Mouse (Mus musculus) embryo, embryonic 11.5 days (tissue): ENCODE data around the gene Rxrg.

Experiments used
- DNase-seq: peaks from one replicate; pipeline ENCODE4 v3.0.0-alpha.2; 2012; ENCODE audit warnings: low read depth, low spot score

The Rxrg gene

GRCm38 (mm10) chr1:167598255-167599081 lies at the start of gene Rxrg:
Gene Rxrg (plus strand): TSS chr1:167598384.
- peak; percentile 37 for DNase-seq

GRCm38 (mm10) chr1:167549324-167549723 lies 48.9 kb upstream of the Rxrg start:
- no peak for DNase-seq

DNA sequence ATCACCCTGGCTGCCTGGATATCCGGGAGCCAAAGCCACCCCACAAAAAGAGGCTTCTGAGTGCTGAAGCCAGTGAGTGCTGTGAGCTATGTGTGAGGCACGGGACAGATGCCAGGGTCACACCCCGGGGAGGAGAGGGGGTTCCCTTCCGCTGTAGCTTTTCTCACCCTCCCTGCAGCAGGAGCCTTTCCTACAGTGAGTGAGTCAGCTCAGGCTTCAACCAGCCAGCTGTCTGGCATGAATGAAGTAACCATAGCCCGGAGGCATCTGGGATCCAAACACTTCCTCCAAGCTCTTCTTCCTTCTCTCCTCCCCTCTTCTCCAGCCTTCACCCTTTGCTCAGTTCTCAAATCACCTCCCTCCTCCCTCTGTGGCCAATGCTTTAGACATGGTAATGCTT lies 46.6 kb upstream of the Rxrg start:
- DNase-seq: no peak

DNA sequence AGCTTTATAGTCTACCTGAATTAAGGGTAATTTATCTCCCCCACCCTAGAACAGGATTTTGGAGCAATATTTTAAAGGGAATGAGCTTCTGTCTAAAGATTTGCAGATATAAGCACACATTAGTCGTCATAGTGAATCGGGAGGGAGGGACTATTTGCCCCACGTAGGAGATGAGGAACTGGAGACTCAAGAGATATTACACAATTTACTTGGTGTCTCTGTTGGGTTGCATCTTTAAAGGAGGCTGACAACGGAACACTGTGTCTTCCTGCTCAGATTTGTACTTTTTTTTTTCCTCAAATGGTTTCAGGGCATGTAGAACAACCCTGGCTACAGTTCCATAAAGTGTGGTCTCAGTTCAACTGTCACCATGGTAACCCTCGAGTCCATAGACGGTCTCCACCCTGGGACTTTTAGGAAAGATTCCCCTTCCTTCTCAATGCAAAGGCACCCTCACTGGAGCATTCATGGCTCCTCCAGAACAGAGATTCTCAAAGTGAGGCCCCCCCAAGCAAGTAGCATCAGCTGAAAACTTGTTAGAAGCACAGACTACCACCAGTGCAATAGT lies 44.1 kb upstream of the Rxrg start:
- no peak for DNase-seq

GRCm38 (mm10) chr1:167566571-167566970 lies 31.6 kb upstream of the Rxrg start:
- no peak for DNase-seq

- no peak for DNase-seq
Observed at GRCm38 (mm10) chr1:167579131-167579530, 19.1 kb upstream of the Rxrg start.

- DNase-seq: no peak
Observed at GRCm38 (mm10) chr1:167583195-167583594, 15.0 kb upstream of the Rxrg start.

GRCm38 (mm10) chr1:167583888-167584287 lies 14.3 kb upstream of the Rxrg start:
- DNase-seq: no peak

DNA sequence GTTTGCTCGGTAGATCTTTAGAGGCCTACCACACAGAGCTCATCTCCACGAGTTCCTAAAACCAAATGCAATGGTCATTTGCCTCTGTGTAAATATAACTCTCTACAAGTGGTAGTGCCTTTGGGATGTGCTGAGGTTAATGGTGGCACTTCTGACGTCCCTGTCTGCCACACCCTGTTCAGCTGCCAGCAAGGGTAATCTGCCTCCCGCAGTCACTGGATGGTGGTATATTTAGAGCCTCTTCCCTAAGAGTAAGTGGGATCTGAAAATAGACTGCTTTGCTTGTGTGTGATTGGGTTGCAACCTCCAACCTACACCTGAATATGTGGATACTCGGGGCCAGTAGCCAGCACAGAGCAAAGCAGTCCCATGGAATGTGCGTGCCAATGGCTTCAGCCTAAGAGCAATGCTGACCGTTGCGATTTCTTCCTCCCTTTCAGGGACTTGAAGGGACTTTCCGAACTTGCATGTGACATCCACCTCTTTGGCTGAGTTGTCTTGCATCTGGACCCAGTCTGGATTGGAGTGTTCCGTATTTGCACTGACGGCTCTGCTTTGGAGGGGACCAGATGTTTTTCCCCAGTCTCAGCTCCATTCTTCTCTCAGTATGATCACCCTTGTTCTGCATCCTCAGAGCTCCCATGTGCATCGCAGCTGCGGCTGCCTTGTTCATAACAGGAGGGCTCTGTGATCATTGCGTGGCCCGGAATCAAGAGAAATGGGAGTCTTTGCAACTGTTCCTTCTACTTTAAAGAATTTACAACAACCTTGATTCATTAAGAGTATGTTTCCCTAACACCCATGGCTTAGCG lies 9.2 kb upstream of the Rxrg start:
- DNase-seq: no peak

GRCm38 (mm10) chr1:167592175-167592574 lies 6.0 kb upstream of the Rxrg start:
- DNase-seq: no peak

DNA sequence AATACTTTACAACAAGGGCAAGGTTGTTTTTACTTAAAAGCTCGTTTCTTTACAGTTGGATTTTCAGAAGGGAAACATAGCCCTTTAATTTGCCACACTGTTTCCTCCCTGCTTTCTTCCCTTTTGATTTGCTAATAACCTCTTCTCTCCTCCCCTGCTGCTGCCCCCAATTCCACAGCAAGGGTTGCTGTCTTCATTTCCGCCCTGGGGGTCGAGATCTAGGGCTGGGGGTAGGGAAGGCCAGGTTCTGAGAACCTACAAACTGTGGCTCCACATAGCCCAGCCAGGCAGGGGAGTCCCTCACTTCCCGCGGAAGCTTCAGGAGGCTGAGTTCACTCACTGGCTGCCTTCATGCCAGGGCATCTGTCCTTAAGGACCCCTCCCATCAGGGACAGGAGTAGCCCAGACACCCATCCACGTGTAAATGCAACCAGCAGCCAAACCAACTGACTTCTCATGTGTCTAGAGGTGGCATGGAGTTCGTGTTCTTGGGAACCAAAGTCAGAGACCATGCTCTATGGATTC lies 1.1 kb downstream of the Rxrg start:
- DNase-seq: no peak

- DNase-seq: no peak
Observed at GRCm38 (mm10) chr1:167608201-167608741, 10.1 kb downstream of the Rxrg start.

GRCm38 (mm10) chr1:167617131-167617530 lies 18.9 kb downstream of the Rxrg start:
- DNase-seq: no peak

DNA sequence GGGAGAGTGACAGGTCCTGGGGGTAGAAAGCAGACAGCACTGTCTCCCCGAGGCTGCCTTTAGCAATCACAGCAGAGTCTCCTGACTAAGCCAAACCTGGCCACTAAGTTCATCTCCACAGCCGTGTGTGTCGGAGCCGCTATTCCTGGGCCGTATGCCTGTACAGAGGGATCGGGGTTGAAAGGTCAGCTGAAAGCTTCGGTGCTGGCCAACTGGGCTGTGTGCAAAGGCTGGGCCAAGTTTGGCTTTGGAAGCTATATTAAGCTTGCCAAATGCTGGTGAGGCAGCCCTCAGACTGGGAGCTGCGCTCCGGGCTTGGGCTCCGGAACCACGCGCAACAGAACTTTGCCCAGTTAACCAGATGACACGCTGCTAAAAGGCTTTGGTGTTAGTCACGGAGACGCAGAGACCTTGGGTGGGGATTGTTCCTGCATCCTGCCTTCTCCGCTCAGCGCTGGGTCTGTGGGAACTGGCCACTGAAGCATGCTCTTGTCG lies 19.9 kb downstream of the Rxrg start:
- DNase-seq: no peak

DNA sequence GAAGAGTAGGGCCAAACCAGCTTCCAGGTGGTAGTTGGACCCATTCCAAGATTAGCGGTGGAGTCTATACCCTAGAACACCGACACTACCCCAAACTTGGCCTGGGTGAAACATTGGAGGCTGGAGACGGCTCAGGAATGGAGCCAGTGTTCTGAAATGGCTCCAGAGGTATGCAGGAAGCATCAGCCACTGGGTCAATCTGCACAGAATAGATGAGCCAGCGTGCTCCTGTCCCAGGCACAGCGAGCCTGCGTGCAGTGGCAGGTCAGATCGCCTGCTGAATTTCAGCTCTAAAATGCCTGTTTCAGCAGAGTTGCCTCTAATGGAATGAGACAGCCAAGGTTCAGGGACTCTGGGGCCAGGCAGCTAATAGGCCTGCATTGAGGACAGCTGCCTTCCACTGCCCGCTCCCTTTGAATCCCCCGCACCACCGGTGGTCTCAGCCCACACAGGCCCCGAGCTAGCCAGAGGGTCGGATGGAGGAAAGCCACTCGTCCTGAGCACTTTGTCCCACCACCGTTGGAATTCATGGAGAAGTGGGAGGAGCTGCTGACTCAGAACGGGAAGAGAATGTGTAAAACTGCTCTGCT lies 22.1 kb downstream of the Rxrg start:
- DNase-seq: no peak

DNA sequence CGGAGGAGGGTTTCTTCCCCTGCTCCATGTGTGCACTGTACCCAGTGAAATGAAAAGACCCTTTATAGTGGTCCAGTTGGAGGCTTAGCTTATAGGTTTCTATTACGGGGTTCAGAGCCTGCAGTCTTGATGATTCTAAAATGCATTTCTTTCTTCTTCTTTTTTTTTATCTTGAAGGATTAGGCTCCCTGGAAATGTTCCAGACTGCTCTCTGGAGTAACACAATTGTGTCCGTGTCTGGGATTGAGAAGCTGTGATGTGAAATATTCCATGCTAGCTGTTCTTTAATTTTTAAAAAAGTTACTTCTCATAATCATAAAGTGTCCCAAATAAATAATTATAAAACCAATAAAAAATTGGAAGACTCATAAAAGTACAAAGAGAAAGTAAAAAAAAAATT lies 26.9 kb downstream of the Rxrg start:
- DNase-seq: no peak

GRCm38 (mm10) chr1:167631765-167632164 lies 33.6 kb downstream of the Rxrg start:
- no peak for DNase-seq

DNA sequence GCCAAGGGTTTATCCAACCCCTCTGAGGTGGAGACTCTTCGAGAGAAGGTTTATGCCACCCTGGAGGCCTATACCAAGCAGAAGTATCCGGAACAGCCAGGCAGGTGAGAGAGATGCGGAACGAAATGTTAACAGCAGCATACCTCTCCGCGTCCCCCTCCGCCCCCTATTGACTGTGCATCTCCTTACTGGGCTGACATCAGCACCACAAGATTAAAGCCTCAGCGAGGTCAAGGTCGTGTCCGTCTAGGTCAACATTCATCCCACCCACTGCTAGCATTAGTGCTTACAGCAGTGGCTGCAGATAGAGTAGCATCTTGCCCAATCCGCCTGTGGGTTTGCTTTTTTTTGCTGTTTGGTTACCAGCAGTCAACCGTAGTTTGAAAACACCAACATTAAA lies 37.5 kb downstream of the Rxrg start:
- DNase-seq: no peak

- DNase-seq: peak; percentile 58
Observed at GRCm38 (mm10) chr1:167636948-167637347, 38.8 kb downstream of the Rxrg start.

GRCm38 (mm10) chr1:167638053-167638452 lies 39.9 kb downstream of the Rxrg start:
- no peak for DNase-seq

DNA sequence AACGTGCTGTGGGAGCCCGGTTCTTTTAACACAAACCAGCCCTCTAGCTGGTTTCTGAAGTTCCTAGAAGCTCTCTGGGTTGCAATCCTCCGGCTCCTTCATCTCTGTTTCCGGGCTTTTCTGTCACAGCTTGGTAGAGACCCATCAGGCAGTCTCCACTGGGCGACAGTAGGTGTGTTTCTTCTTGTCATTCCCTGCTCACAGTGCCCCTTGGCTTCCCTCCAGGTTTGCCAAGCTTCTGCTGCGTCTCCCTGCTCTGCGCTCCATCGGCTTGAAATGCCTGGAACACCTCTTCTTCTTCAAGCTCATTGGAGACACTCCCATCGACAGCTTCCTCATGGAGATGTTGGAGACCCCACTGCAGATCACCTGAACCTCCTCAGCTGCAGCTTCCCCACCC lies 40.7 kb downstream of the Rxrg start:
- no peak for DNase-seq
